Mouse (Mus musculus) embryonic fibroblast, embryonic 13.5 days (primary cell): ENCODE measurements around the gene Ubr1.

Experiments
- CTCF ChIP-seq: IDR thresholded peaks from 2 replicates; pipeline ENCODE4 v1.5.1; 2011; ENCODE audit warnings: mild to moderate bottlenecking, control low read depth, low read length, moderate library complexity, borderline replicate concordance; ENCODE audit not compliant: insufficient read depth
- POLR2A ChIP-seq: IDR thresholded peaks from 2 replicates; pipeline ENCODE4 v1.6.1; 2011; ENCODE audit warnings: low read depth, mild to moderate bottlenecking, control low read depth, low read length, moderate library complexity

DNA sequence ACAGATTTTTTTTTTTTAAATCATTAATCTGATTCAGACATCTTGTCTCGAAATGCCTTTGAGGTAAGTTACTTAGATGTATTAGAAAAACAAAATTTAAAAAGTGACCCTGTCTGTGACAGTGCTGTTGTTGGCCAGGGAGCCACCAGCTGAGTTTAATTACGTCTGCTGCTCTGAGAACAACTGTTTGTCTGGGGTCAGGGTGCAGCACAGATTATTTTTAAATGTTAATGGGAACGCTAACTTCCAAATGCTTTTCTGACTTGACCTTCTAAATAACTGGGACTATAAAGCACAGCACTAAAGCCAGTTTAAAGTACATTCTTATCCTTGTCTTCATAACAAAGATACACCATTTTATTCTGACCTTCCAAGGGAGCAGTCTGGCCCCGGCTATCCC lies 61.0 kb downstream of the Ubr1 start:
- TF ChIP-seq CTCF (no peak), POLR2A (no peak)
